Mouse (Mus musculus): ENCODE measurements around the gene Ttc32.

Ttc32 gene

DNA sequence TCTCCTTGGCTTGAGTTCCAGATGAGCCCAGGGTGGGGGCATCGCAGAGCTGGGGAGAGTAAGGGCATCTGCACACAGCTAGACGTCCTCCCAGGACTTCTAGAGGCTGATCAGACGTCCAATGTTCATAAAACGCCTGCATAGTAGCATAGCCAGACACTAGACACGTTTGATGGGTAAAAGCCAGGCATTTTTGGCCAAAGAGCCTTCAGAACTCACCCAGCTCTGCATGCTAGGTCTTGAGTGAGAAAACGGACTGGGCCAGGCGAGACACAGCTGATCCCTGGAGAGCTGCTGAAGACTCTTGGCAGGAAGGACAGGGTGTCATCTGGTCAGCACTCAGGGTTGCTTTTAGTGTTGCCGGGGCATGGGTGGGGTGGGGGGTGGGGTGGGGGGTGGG is 18.3 kb downstream of the Ttc32 start:
- no peak for DNase-seq

DNA sequence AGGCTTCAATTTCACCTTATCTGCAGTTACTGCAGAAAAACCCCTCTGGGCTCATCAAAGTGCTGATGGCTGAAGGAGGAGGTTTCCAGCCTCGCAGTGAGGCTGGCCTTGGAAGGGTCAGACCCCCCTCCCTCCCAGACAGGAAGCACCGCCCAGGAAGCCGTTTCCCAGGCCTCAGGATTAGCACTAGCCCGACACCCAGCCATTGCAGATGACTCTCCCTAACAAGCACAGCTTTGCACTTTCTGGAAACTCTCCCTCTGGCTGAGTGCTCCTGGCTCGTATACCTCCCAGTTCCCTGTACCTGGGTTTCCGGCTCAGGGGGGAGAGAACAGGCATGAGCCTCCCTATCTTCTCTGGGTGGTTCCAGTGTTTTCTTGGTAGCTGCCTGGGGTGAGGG is 21.0 kb downstream of the Ttc32 start:
- no peak for DNase-seq

DNA sequence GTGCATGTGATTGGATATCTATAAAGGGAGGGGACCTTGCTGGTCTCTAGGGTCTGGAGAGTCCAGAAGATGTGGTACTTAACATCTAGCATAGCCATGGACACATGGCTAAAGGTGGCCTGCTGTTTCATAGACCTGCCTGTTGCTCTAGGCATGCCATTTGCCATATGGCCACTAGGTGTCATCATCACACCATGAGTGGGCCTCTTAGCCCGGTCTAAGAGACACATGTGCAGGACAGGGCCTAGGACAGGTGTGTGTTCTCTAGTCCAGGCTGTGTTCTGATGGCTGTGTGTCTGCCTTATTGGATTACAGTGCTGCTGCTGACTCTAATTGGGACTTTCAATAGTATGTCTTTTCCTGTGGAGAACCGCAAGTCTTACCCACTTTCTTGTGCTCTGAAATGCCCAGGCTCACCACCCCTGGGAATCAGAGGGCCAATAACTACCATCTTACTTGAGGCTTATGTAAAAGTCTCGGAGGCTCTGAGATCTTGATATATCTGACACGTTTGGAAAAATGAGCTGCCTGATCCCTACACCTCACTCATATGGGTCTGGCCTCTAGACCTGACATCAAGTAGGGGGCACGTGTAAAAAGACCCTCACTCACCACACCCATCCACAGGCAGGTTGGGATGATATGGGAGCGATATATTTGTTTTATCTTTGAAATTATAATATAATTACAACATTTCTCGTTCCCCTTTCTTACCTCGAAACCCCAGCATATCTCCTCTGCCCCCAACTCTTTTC is 22.5 kb downstream of the Ttc32 start:
- peak; percentile 80 to 89 for DNase-seq

DNA sequence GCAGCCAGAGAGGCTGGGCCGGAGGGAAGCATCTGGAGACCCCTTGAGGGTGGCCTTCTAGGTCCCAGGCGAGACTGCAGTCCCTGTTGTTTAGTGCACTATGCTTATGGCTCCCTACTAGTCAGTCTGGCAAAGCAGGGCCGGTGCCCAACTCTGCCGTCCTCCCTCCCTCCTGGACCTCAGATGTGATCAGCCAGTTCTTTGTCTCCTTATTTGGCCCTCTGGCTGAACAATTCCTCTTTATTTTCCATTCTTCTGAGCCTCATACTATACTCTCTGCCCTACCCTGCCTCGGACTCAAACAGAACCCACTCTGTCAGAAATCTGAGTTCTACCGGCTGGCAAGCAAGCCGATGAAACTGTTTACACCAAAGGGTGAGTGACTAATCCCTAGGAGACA is 23.5 kb downstream of the Ttc32 start:
- no peak for DNase-seq

DNA sequence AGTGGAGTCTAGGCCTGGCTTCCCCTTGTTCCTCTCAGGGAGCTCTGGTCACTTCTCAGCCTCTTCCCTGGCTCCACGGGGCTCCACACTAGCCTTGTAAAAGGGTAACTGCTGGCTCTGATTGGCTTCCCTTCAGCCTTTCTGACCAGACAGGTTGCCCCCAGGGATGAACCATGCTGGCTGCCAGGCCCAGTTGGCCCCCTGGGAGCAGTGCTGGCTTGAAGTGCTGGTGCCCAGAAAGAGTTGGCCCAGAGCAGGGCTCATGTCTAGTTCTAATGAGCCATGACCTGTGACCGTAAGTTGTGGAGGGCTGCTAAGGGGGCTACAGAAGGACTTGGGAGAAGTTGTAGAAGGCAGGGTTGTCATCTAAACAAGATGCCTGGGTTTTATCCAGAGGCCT is 24.2 kb downstream of the Ttc32 start:
- no peak for DNase-seq

DNA sequence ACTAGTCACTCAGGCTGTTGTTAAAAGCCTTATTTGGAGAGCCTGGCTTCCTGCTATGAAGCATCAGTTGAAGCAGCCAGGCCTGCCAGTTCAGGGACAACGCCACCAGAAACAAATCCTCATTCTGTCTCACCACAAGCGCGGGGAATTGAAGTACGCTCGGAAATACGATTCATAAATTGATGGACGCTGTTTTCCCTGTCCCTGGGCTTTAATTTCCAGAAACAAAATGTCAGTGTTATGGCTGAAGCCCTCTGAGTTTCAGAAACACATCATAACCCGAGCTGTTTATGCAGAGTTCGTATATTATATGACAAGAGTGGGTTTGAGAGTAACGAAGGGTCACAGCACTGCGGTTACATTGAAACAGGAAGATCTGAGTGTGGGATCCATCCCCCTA is 25.5 kb downstream of the Ttc32 start:
- no peak for DNase-seq

DNA sequence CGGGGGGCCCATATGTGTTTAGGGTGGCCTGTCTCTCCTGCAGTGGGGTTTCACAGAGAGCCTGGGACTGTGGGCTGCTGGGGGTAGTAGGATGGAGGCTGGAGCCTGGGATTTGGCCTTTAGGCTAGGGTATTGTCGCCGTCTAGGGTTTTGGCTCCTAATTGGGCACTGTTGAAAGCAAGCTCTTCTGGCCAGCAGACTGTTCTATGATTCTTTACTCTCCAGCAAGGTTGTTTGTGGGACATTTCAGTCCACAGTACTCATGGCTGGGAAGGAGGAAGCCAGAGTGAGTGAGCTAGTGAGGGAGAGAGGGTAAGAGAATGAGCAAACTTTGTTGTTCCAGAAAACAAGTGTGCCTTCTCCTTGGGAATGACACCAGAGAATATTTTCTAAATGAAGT is 29.7 kb downstream of the Ttc32 start:
- no peak for DNase-seq

DNA sequence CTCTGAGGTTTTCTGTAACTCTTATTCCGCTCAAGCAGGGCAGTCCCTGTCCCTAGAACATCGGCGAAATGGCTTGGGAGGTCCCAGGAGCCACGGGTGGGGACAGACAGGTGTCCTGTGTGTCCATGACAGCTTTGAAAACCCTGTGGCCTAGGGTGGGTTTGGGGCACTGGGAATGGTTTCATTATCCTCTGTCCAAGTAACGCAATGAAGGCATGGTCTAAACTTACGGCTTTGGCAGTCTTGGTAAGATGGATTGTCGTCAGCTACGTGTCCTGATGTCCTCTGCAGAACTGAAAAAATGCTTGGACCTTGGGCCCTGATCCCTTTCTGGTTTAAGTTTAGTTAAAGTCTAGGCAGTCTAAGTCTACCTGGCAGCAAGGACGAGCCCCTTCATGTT is 30.2 kb downstream of the Ttc32 start:
- DNase-seq, result no peak

DNA sequence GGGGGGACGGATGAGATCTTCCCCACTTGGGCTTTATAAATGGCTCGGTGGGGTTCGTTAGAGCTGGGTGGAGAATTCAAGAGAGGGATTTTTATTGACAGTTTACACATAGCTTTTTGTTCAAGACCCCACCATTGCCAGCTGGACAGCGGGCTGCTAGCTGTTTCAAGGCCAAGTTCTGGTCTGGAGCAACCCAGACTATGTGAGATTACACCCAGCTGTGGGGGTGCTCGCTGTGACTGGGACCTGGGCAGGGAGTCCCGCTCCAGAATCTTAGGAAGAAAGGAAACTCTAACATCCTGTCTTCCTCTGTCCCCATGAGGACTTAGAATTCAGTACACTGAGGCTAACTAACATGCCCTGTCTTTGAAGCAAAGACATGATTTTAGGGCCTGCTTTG is 33.8 kb downstream of the Ttc32 start:
- no peak for DNase-seq

DNA sequence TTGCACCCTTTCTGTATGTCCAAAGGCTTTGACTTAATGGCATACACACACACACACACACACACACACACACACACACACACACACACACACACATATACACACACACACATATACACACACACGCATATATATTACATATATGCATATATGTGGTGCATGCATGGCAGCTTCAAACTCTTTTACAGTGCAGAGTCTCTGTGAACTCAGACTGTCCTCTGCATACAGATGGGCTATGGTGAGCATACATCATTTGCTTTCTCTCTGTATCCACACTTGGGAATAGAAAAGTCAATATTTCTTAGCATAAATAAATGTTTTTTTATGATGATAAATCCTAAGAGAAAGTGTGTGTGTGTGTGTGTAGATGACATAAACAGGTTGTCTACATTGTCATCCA is 41.3 kb downstream of the Ttc32 start:
- DNase-seq, result no peak

DNA sequence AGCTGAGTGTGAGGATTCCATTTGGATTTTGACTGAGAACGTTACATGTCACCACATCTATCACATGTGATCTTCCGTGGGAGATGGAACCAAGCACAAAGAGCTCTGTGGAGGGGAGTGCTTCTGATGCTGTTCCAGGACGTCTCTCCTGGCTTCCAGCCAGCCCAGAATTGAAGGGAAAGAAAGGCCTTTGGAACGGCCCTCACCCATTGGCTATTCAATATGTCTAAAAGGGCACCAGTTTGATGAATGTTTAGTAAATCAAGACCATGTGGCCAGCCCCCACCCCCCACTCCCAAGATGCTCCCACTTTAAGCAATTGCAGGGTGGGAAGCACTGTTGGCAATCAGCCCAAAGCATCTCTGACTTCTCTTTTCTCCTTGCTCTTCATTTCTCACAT is 41.7 kb downstream of the Ttc32 start:
- no peak for DNase-seq

DNA sequence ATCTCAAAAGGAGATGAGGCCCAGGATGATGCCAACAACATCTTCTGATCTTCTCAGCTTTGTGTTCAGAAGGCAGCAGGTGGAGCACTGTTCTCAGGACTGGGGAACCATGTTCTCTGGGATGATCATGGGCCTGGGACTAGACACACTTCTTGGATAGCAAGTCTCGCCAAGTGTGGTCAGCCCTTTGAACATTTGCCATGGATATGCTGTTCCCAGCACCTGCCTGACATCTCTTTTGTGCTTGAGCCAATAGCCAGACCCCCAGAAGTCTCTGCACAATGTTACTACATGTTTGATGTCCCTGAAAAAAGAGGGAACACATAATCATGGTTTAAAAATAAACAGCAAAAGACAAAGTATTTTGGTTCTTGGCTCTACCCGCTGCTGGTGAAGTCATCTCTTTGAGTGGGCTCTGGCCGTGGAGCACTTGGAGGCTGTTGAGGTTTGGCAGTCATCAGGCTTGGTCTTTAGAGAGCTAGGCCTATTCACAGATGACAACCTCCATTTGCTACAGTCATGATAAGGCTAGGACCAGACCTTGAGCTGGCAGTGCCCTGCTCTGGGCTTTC is 47.8 kb downstream of the Ttc32 start:
- no peak for DNase-seq

DNA sequence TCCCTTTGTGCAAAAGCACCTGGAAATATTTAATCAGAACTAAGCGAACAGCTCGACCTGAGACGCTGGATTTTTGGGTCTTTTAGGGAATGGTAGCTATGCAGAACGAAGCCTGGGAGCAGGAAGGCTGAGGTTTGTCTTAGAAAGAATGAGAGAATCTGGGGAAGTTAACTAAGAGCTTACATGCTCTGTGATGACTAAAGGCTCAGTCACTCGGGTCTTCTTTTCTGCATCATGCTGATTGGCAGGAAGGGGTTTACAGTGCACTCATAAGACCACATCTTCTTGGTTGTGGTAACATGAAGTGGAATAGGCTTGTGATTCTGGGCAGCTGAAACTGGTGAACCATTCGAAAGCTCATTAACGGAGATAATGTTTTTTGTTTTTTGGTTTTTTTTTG is 60.4 kb downstream of the Ttc32 start:
- DNase-seq, result no peak

Data from cerebellum, postnatal 25 days (tissue).